Mouse (Mus musculus): ENCODE measurements around the gene Fgf11. TPM values are rescaled to one million over a fixed set of nuclear protein-coding genes. Genes with fewer than 3 reads are reported as not detected.

Fgf11 gene
- polyA plus RNA-seq, 1 experiment from 2014 or later = 2.2 TPM

DNA sequence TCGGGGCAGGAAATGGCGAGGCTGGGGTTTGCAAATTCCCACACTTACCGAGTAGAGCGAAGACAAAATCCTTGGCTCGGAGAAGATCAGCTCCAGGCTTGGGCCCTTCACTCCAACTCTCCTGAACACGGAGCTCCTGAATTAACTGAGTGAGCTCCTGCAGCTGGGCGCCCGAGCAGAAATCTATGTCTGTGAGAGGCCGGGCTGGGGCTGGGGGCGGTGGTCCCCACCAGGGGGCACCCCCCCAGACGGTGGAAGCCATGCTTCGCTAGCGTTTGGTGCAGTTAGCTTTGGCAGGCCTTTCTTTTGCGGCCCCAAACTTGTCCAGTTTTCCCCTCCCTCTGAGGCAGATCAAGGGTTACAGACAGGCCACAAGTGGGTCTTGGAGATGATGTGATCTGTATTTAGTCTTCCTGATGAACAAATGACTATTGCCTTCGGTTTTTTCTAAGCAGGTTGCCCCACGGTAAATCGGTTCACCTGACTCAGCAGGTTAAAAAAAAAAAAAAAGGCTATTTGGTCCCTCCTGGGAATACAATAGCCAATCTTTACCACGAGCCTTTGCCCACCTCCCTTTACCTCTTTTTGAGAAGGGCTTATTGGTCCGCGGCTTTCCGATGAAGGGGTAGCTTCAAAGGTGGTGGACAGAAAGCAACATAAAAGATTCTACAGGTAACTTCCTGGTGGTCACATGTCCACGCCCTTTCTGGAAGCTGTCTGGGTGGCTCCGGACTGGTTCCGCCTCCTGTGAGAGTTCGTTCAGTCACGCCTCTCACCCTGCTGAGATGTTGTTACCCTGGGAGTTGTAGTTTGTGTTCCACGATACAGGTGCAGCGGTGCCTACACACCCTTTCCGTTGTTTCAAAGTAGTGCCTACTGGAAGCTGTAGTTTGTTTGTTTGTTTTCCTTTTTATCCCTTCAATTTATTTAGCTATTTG lies 3.6 kb upstream of the Fgf11 start, which contains the start of gene Tmem102:
Gene Tmem102 (minus strand): TSS at position 653 of the 938 bp plus-strand sequence.
- no peaks in the 10 kb centered on the region for H3K36me3 ChIP-seq (ENCODE audit: control insufficient read depth, insufficient read depth)
- ATAC-seq (replicated peaks; ENCODE audit: extremely low read depth, insufficient read depth, low FRiP score) = no peak
- WGBS = 14% methylated on average over 29 of the region's 29 CpGs
- peaks cover 5% of the 10 kb centered on the region; the same call in 1 of the 2 replicates for H3K9me3 ChIP-seq (replicated peaks; ENCODE audit: control insufficient read depth, low read length)
- peak within 1 kb of the TSS; percentile 74 for H3K4me3 ChIP-seq (ENCODE audit: low read length)
- H3K4me1 ChIP-seq (ENCODE audit: control insufficient read depth, insufficient read depth, low read length) = peaks cover 38% of the 10 kb centered on the region
- H3K9ac ChIP-seq (ENCODE audit: low read length) = peak within 1 kb of the TSS; percentile 18; the same call in 1 of the 2 replicates
- H3K27ac ChIP-seq (ENCODE audit: low read length) = no peak within 1 kb of the TSS
- H3K4me2 ChIP-seq (ENCODE audit: low read depth, low read length) = peak within 1 kb of the TSS; percentile 99
- H3K27me3 ChIP-seq (ENCODE audit: control insufficient read depth, insufficient read depth, low read length) = peaks cover 13% of the 10 kb centered on the region

GRCm38 (mm10) chr11:69804652-69804940 lies 2.9 kb upstream of the Fgf11 start:
- H3K27me3 ChIP-seq (ENCODE audit: control insufficient read depth, insufficient read depth, low read length) = peaks cover 14% of the 10 kb centered on the region
- peak overlapping the region; percentile 99 for H3K4me2 ChIP-seq (ENCODE audit: low read depth, low read length)
- H3K36me3 ChIP-seq (ENCODE audit: control insufficient read depth, insufficient read depth) = no peaks in the 10 kb centered on the region
- H3K4me1 ChIP-seq (ENCODE audit: control insufficient read depth, insufficient read depth, low read length) = peaks cover 44% of the 10 kb centered on the region
- H3K9ac ChIP-seq (ENCODE audit: low read length) = no peak overlapping the region; the same call in 1 of the 2 replicates
- H3K4me3 ChIP-seq (ENCODE audit: low read length) = peak overlapping the region; percentile 74
- peaks cover 5% of the 10 kb centered on the region; the same call in 1 of the 2 replicates for H3K9me3 ChIP-seq (replicated peaks; ENCODE audit: control insufficient read depth, low read length)
- H3K27ac ChIP-seq (ENCODE audit: low read length) = no peak overlapping the region
- 12% methylated on average over 12 of the region's 12 CpGs for WGBS
- ATAC-seq (replicated peaks; ENCODE audit: extremely low read depth, insufficient read depth, low FRiP score) = no peak

DNA sequence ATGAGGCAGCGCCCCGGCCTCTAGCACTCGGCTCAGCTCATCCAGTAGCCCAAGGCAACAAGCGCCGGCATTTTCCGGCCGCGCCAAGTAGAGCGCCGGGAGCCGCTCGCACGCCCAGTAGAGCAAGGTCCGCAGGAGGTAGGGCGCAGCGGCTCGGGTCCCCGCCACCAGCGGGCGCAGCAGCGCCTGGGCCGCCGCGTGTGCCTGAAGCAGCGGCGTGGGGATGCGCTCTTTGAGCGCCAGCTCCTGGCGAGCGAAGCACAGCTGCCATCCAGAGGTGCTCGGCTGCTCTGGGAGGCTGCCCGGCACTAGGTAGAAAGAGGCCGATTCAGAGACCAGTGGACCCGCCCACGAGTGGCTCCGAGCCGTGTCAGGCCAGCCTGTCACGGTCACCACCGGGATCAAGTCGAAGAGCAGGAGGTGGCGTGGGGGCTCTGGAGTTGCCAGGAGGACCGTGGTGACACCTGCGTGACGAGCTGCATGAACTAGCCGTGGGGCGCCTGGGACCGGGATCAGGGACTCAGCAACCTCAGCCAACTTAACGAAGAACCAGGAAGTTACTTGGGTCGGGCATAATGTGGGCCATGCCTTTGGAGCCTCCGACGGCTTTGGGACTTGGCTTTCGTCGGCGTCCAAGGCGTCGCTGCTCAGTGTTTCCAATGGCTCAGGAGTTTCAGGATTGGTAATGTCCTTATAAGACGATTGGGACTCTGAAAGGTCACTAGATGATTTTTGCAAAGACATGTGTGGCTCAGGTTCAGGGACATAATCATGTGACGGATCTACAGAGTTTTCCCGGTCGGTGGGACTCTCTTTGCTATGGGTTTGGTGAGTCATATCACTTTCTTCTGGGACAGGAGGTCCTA lies 2.4 kb upstream of the Fgf11 start:
- 2% methylated on average over 60 of the region's 60 CpGs for WGBS
- H3K4me3 ChIP-seq (ENCODE audit: low read length) = peak overlapping the region; percentile 74
- peak overlapping the region; percentile 80 for H3K9ac ChIP-seq (ENCODE audit: low read length)
- peak; percentile 71 for ATAC-seq (replicated peaks; ENCODE audit: extremely low read depth, insufficient read depth, low FRiP score)
- 0 out of 2 replicates have a peak overlapping the region, but pooled peaks have one; percentile 37 for H3K27ac ChIP-seq (ENCODE audit: low read length)
- peaks cover 14% of the 10 kb centered on the region for H3K27me3 ChIP-seq (ENCODE audit: control insufficient read depth, insufficient read depth, low read length)
- H3K4me2 ChIP-seq (ENCODE audit: low read depth, low read length) = peak overlapping the region; percentile 99
- peaks cover 50% of the 10 kb centered on the region for H3K4me1 ChIP-seq (ENCODE audit: control insufficient read depth, insufficient read depth, low read length)
- H3K36me3 ChIP-seq (ENCODE audit: control insufficient read depth, insufficient read depth) = no peaks in the 10 kb centered on the region
- H3K9me3 ChIP-seq (replicated peaks; ENCODE audit: control insufficient read depth, low read length) = peaks cover 5% of the 10 kb centered on the region; the same call in 1 of the 2 replicates

GRCm38 (mm10) chr11:69803328-69803727 lies 1.7 kb upstream of the Fgf11 start:
- Histone ChIP-seq H3K27ac (ENCODE audit: low read length) (0 out of 2 replicates have a peak overlapping the region, but pooled peaks have one; percentile 37), H3K9ac (ENCODE audit: low read length) (peak overlapping the region; percentile 80), H3K36me3 (ENCODE audit: control insufficient read depth, insufficient read depth) (no peaks in the 10 kb centered on the region), H3K27me3 (ENCODE audit: control insufficient read depth, insufficient read depth, low read length) (peaks cover 14% of the 10 kb centered on the region), H3K4me3 (ENCODE audit: low read length) (peak overlapping the region; percentile 74), H3K4me2 (ENCODE audit: low read depth, low read length) (peak overlapping the region; percentile 99), H3K4me1 (ENCODE audit: control insufficient read depth, insufficient read depth, low read length) (peaks cover 50% of the 10 kb centered on the region), H3K9me3 (replicated peaks; ENCODE audit: control insufficient read depth, low read length) (peaks cover 5% of the 10 kb centered on the region; the same call in 1 of the 2 replicates)
- 2% methylated on average over 12 of the region's 12 CpGs for WGBS
- peak; percentile 7; the same call in 1 of the 2 replicates for ATAC-seq (replicated peaks; ENCODE audit: extremely low read depth, insufficient read depth, low FRiP score)

- peak overlapping the region; percentile 80 for H3K9ac ChIP-seq (ENCODE audit: low read length)
- no peak; the same call in 1 of the 2 replicates for ATAC-seq (replicated peaks; ENCODE audit: extremely low read depth, insufficient read depth, low FRiP score)
- peak overlapping the region; percentile 74 for H3K4me3 ChIP-seq (ENCODE audit: low read length)
- peak overlapping the region; percentile 52; the same call in 1 of the 2 replicates for H3K27ac ChIP-seq (ENCODE audit: low read length)
- peaks cover 50% of the 10 kb centered on the region for H3K4me1 ChIP-seq (ENCODE audit: control insufficient read depth, insufficient read depth, low read length)
- H3K36me3 ChIP-seq (ENCODE audit: control insufficient read depth, insufficient read depth) = no peaks in the 10 kb centered on the region
- under 1% methylated on average over 33 of the region's 33 CpGs for WGBS
- H3K9me3 ChIP-seq (replicated peaks; ENCODE audit: control insufficient read depth, low read length) = peaks cover 5% of the 10 kb centered on the region; the same call in 1 of the 2 replicates
- peaks cover 14% of the 10 kb centered on the region for H3K27me3 ChIP-seq (ENCODE audit: control insufficient read depth, insufficient read depth, low read length)
- peak overlapping the region; percentile 99 for H3K4me2 ChIP-seq (ENCODE audit: low read depth, low read length)
Measured at GRCm38 (mm10) chr11:69802648-69803105, 1.0 kb upstream of the Fgf11 start.

- H3K9me3 ChIP-seq (replicated peaks; ENCODE audit: control insufficient read depth, low read length) = no peaks in the 10 kb centered on the region
- H3K27me3 ChIP-seq (ENCODE audit: control insufficient read depth, insufficient read depth, low read length) = peaks cover 7% of the 10 kb centered on the region
- peak; percentile 10 for ATAC-seq (replicated peaks; ENCODE audit: extremely low read depth, insufficient read depth, low FRiP score)
- H3K36me3 ChIP-seq (ENCODE audit: control insufficient read depth, insufficient read depth) = no peaks in the 10 kb centered on the region
- H3K4me2 ChIP-seq (ENCODE audit: low read depth, low read length) = peak overlapping the region; percentile 99
- peak overlapping the region; percentile 59 for H3K9ac ChIP-seq (ENCODE audit: low read length)
- H3K4me3 ChIP-seq (ENCODE audit: low read length) = peak overlapping the region; percentile 74
- peak overlapping the region; percentile 40 for H3K27ac ChIP-seq (ENCODE audit: low read length)
- under 1% methylated on average over 36 of the region's 36 CpGs for WGBS
- H3K4me1 ChIP-seq (ENCODE audit: control insufficient read depth, insufficient read depth, low read length) = peaks cover 50% of the 10 kb centered on the region
Measured at GRCm38 (mm10) chr11:69800392-69801197, 1.1 kb downstream of the Fgf11 start.

DNA sequence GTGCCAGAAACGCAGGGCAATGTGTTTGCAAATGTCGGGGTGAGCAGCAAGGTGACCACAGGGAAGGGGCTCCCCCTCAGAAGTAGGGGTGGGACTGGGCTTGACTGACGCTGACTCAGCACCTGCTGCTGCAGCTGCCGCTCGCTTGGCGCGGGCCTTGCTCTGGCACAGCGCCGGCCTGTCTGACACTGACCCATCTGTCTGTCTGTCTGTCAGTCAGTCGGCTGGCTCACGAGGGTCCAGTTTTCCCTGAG lies 1.6 kb downstream of the Fgf11 start:
- 1% methylated on average over 11 of the region's 11 CpGs for WGBS
- Histone ChIP-seq H3K27ac (ENCODE audit: low read length) (peak overlapping the region; percentile 3; the same call in 1 of the 2 replicates), H3K9me3 (replicated peaks; ENCODE audit: control insufficient read depth, low read length) (no peaks in the 10 kb centered on the region), H3K4me1 (ENCODE audit: control insufficient read depth, insufficient read depth, low read length) (peaks cover 50% of the 10 kb centered on the region), H3K4me3 (ENCODE audit: low read length) (peak overlapping the region; percentile 74), H3K27me3 (ENCODE audit: control insufficient read depth, insufficient read depth, low read length) (peaks cover 6% of the 10 kb centered on the region), H3K4me2 (ENCODE audit: low read depth, low read length) (peak overlapping the region; percentile 99), H3K9ac (ENCODE audit: low read length) (peak overlapping the region; percentile 59), H3K36me3 (ENCODE audit: control insufficient read depth, insufficient read depth) (no peaks in the 10 kb centered on the region)
- ATAC-seq (replicated peaks; ENCODE audit: extremely low read depth, insufficient read depth, low FRiP score) = no peak

GRCm38 (mm10) chr11:69799394-69800137 lies 2.1 kb downstream of the Fgf11 start:
- H3K4me1 ChIP-seq (ENCODE audit: control insufficient read depth, insufficient read depth, low read length) = peaks cover 50% of the 10 kb centered on the region
- H3K9ac ChIP-seq (ENCODE audit: low read length) = no peak overlapping the region
- no peaks in the 10 kb centered on the region for H3K9me3 ChIP-seq (replicated peaks; ENCODE audit: control insufficient read depth, low read length)
- 27% methylated on average over 12 of the region's 12 CpGs for WGBS
- peaks cover 4% of the 10 kb centered on the region for H3K27me3 ChIP-seq (ENCODE audit: control insufficient read depth, insufficient read depth, low read length)
- peak overlapping the region; percentile 11; the same call in 1 of the 2 replicates for H3K27ac ChIP-seq (ENCODE audit: low read length)
- H3K4me3 ChIP-seq (ENCODE audit: low read length) = no peak overlapping the region
- peak overlapping the region; percentile 99 for H3K4me2 ChIP-seq (ENCODE audit: low read depth, low read length)
- H3K36me3 ChIP-seq (ENCODE audit: control insufficient read depth, insufficient read depth) = no peaks in the 10 kb centered on the region
- ATAC-seq (replicated peaks; ENCODE audit: extremely low read depth, insufficient read depth, low FRiP score) = no peak
